Comparison of ENCODE assay signal across 7 mouse cellular contexts in the genomic region with DNA sequence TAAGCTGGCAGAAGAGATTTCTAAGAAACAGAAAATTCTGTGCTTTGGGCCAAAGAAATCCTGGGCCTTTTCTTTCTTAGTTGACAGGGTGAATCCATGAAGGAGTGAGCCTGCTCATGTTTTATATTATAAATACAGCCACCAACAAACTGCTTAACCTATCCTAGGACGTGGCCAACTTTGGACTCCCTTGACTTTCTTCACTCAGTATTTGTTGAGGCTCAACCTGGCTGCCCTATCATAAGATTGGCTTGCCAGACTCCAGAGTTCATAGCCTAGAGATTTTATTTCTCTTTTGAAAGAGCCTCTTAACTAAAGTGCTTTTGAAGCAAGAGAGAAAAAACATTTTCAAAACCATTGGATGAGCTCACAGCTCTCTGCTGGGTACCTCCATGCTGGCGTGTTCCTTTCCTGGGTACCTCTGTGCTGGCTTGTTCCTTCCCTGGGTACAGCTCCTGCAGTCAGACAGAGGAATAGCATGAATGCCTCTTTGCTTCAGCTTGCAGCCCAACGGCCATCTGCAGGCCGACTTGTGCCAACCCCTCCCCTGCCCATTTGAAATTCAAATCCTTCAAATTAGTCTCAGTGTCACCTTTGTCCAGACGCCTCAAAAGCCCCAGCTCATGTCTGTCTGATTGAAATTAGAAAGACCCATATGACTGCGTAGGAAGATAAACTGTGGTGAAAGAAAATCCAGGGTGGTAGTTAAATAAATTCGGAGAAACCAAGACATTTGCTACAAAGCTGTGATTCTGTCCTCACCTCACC.
DNase-seq lines count a peak whose midpoint lies in the region; ATAC-seq lines count a peak whose summit lies in the region.

No protein-coding gene starts in this region.

- 0 out of 2 replicates have a peak, but pooled peaks have one; percentile 50 for ATAC-seq in neural tube, embryonic 13.5 days (ENCODE audit: low read depth)

- 20% methylated on average over 7 of the region's 7 CpGs for WGBS in neural tube, embryonic 13.5 days

- no peak overlapping the region for H3K4me3 ChIP-seq in neural tube, embryonic 13.5 days

- H3K4me2 ChIP-seq in neural tube, embryonic 13.5 days, result no peak overlapping the region

- peaks cover 12% of the 10 kb centered on the region; the same call in 1 of the 2 replicates for H3K4me1 ChIP-seq in neural tube, embryonic 13.5 days (replicated peaks)

- H3K27me3 ChIP-seq in neural tube, embryonic 13.5 days, result no peaks in the 10 kb centered on the region

- no peaks in the 10 kb centered on the region for H3K9me3 ChIP-seq in neural tube, embryonic 13.5 days

- no peaks in the 10 kb centered on the region for H3K36me3 ChIP-seq in neural tube, embryonic 13.5 days

- no peak overlapping the region for H3K9ac ChIP-seq in neural tube, embryonic 13.5 days

- DNase-seq in embryo, embryonic 9.5 days (ENCODE audit: extremely low spot score), result peak; percentile 13
- DNase-seq in frontal cortex, postnatal 36 days (ENCODE audit: low spot score in 2 of 2), result peak; percentile 63 to 85
- DNase-seq in layer of hippocampus, postnatal 25 days (ENCODE audit: extremely low spot score in 1 of 2, low spot score in 1 of 2), result peak; percentile 22 to 23
- DNase-seq in heart, adult 11 months, result no peak
- no peak for DNase-seq in natural killer cell, adult 2 months (ENCODE audit: low spot score in 2 of 2)
- DNase-seq in adrenal gland, postnatal 4 days (ENCODE audit: low spot score in 2 of 2), result no peak

- no peak overlapping the region for H3K27ac ChIP-seq in neural tube, embryonic 13.5 days (replicated peaks)

Comparison
In these comparisons a context has a peak if more than half of its experiments do, and no peak if none do; other contexts are left out.
1. DNase-seq: peak in embryo, embryonic 9.5 days (single experiment), frontal cortex, postnatal 36 days (2 of 2) and layer of hippocampus, postnatal 25 days (2 of 2); none in heart, adult 11 months (single experiment), natural killer cell, adult 2 months (0 of 2) and adrenal gland, postnatal 4 days (0 of 2).